Mouse (Mus musculus) CD4-positive, CD25-positive, alpha-beta regulatory T cell, adult 2 months (primary cell): ENCODE measurements around the gene 4930558C23Rik.
"Not testable (repeated sequence)": the region's sequence is repeated elsewhere in the genome, so short reads cannot be mapped to it uniquely, and the experiment has no call there.

ENCODE experiments used
- DNase-seq: peaks from one replicate; pipeline ENCODE4 v3.0.0-alpha.2; 2012; ENCODE audit warnings: low read depth, low spot score

The 4930558C23Rik gene

DNA sequence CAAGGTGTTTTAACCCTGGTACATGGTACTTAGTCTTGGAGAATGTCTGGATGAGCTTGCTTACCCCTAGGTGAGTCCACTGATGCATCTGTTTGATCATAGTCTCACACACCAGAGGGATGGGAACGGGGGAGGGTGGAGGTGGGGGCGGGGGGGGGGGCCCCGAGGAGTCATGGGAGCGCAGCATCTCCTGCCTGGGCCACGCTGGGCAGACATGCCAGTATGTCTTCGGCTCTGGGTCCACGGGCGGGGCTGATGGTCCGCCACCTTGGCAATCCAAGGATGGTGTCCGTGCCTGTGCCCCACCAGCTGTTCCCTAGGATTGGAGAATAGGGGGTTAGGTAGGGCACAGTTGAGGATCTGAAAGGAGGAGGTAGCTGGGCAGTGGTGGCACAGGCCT is 29.4 kb downstream of the 4930558C23Rik start:
- DNase-seq = no peak

DNA sequence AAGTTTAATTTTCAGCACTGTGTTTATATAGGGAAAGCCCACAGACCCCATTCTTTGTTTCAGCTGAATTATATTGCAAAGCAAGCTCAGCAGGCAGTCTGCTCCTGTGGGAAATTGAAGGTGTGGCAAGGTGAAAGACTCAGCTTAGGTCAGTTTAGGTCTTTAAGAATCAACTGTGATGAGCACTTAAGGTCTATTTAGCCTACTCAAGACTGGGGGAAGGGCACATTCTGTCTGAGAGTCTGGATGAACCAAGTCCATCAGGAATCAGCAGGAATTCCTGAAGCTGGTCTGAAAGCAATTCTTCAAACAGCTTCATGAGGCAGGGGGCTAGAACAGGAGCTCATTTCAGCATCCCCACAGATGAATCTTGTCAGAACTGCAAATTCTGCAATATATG is 32.5 kb downstream of the 4930558C23Rik start:
- DNase-seq = no peak

DNA sequence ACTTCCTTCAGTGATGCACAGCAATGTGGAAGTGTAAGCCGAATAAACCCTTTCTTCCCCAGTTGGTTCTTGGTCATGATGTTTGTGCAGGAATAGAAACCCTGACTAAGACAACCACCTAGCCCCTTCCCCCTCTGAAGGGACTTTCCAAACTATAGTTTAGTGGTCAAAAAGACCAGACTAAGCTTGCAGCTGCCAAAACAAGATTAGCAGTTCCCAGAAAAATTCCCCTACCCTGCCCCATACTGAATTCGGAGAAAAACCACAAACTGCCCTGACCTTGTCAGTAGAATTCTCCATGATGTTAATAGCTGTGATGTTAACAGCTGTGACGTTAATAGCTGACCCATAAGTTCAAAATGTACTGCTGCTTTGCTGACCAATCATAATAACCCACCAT is 42.4 kb downstream of the 4930558C23Rik start:
- not testable (repeated sequence) for DNase-seq

DNA sequence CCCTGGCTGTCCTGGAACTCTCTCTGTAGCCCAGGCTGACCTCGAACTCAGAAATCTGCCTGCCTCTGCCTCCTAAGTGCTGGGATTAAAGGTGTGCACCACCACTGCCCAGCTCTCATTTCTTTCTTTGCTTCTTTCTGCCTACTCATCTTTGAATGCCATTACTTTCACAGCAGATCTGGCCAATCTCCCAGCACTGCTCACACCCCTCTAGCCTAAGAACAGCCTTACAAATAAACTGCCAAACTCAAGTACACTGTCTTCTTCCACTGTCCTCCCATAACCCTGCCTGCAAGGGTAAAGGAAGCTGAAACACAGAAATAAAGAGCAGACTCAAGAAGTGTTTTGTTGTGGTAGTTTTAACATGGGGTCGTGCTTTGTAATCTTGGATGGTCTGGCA is 44.9 kb downstream of the 4930558C23Rik start:
- no peak for DNase-seq

DNA sequence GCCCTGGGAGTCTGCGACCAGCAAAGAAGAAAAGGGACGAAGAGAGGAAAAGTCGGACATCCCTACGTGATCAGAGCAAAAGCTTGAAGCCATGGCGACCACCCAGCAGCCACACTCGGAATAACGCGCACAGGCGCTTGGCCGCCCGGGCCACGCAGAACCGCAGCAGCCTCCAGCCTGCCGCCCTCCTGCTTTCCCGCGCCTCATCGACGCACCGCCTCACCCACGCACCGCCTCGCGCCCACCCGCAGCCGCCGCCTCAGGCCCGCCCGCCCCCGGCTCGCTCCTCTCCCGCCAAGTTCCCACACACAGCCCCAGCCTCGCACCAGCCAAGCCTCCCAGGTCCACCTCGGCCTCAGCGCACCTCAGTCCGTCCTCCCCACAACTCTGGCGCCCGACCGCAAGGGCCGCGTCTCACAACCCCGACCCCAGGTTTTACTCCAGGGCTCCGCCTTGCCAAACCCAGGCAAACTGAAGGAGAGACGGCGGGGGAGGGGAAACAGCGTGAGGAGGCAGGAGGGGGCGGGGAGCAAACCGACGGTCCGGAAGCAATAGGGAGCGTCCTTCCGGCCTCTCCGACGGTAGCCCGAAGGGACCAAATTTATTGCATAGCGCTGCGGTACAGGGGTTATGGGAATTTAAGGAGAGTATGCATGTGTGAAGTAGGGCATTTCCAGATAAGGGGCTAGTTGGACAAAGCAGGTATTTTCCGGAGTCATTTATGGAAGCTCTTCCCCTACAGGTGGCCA is 45.8 kb downstream of the 4930558C23Rik start, which contains the start of gene Setdb1:
Gene Setdb1 (minus strand): TSS at position 502 of the 749 bp plus-strand sequence.
- DNase-seq = peak; percentile 94

DNA sequence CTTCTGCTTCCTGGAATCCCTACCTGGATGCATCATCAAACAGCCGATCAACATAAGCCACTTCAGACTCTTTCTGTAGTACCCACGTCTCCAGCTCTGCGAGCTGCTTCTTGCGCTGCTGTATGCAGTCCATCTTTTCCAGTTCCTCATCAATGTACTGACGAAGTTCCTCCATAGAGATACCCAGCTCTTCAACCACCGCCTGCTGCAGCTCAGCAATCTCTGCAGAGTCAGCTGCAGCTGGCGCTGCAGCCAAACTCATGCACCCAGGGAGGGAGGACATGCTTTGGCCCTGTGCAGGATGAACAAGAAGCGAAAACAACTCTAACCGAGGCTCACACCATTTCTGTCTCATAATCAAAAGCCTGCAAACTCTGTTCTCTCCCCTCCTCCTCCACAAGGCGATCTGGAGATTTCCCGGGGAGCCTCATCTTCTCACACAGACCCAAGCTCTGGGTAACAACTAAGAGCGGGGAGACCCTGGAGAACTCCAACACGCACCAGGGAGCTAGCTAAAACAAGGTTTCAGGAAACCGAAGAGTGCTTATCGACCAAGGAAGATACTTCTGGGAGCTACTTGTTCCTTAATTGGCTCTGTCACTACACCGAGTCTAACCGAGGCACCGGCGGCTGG is 46.6 kb downstream of the 4930558C23Rik start:
- not testable (repeated sequence) for DNase-seq

DNA sequence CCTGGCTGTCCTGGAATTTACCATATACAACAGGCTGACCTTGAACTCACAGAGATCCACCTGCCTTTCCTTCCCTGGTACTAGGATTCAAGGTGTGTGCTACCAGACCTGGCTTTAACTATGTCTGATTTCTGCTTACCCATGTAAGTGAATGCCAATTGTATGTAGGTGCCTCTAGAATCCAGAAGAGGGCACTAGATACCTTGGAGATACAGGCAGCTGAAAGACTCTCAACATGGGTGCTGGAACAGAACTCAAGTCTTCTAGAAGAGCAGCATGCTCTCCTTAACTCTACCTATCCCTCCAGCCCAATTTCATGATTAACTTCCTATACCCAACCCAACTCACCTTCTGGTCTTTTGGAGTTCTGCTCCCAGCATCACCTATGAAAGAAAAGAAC is 53.1 kb downstream of the 4930558C23Rik start:
- peak; percentile 68 for DNase-seq

DNA sequence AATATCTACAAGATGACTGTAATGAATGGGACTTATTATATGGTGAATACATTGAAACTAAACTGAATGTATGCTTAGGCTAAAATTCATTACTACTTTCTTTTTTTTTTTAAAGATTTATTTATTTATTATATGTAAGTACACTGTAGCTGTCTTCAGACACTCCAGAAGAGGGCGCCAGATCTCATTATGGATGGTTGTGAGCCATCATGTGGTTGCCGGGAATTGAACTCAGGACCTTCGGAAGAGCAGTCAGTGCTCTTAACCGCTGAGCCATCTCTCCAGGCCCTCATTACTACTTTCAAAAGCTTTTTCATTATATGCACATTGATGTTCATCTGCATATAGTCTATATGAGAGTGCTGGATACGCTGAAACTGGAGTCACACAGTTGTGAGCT is 54.3 kb downstream of the 4930558C23Rik start:
- DNase-seq = not testable (repeated sequence)

DNA sequence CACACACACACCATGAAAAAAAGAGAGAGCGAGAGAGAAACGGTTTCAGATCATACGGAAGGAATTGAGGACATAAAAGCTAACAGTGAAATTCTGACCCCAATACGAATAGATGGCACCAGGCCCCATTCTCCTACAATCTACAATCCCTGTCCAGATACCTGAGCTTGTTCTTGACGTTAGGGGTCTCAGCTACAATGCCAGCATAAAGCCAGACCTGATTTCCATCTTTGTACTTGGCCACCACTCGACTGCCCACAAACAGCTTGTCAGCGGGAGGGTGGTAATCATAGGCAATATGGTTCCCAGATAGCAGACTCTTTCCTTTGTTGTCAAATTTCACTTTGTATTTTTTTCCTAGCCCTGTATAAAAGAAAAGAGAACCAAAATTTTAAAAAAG is 56.2 kb downstream of the 4930558C23Rik start:
- DNase-seq = no peak

DNA sequence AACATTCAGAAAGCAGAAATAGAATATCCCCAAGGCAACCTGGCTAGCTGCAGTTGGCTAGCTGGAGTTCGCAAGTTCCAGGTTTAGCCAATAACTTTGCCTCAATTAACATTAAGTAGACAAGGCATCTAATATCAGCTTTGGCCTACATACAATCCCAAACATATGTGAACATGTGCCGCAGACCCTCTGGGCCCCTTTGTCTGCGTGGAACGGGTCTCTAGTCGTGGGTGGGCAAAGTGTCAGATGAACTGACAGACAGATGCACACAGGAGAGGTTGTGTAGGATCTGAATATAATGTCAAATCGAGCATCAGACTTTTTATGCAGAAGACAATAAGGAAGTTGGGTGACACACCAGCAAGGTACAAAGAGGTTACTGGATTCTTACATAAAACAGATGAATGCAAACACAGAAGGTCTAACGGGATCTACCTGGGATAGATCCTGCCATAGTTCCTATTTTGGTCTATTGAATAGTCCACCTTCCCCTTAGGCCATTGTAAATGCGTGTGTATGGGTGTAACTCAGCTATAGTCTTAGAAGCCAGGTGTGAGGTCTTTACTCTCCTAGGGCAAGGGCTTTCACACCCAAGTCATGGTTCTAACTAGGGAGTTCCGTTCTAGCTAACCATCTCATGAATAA is 59.2 kb downstream of the 4930558C23Rik start:
- not testable (repeated sequence) for DNase-seq

DNA sequence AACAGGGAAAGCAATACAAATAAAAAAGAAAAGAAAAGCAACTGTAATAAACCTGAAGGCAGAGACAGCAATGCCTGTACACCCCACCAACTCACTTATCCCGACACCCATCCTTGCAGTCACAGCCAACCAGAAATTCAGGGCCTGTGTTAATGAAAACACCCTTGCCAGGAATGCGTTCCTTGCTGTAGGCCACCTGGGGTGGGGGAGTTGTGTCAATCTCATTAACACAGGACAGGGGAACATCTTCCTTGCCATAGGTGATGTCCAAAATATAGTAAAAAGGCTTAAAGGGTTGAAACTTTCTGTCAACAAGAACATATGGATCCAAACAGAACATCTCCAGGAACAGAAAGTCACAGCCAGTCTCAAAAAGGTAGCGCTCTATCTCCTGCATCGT is 64.4 kb downstream of the 4930558C23Rik start:
- DNase-seq = no peak

DNA sequence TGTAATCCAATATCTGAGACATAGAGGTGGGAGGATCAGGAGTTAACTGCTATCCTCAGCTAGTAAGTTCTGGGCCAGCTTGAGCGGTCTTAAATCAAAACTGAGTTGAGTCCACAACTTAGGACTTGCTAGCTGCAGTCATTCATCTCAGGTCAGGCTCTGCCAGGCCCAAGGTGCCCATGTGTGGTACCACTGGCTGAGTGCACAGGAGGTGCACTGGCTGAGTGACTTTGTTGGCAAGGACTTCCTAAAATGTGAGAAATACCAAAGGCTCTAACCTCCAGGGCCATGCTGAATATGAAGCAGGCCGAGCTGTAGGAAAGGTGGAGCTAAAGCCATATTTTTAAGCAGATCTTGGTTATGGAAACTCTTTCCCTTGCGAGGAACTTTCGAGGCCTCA is 65.3 kb downstream of the 4930558C23Rik start:
- DNase-seq = no peak
